Mouse (Mus musculus): ENCODE measurements around the gene Gdf9. TPM values are rescaled to one million over a fixed set of nuclear protein-coding genes. Genes with fewer than 3 reads are reported as not detected.

Gdf9 gene
- polyA plus RNA-seq, 1 experiment from 2014 or later: 1.5 TPM

DNA sequence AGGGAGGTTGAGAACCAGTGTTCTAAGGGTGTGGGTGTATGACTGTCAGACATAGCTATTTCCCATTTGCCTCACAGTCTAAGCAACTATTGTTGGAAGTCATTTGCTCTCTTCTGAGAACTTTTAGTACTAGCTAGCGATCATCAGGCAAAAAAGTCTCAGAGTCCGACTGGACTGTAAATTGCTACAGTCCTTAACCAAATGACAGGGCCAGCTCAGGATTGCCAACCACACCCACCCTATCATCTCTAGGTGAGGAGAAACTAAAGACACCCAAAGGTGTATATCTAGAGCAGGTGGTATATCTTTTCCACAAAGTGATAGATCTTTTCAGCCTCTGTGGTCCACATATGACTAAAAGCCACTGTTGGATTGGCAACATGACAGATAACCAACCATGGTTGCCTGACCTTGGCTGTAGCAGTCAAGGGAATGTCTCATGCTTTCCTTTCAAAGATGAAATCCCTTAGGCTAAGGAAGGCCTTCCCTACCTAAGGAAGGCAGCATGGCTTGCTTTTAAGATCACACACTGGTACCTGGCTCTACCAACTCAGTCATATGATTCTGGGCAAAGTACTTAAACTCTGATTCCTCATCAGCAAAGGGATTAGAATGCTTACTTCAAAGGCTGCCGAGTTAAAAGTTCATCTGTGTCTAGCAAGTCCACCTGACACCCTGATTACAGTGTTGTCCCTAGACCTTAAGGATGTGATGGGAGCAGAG, 2.7 kb upstream of the Gdf9 start:
- H3K27ac ChIP-seq: no peak overlapping the region
- WGBS: 91% methylated on average over 3 of the region's 3 CpGs
- no peaks in the 10 kb centered on the region for H3K27me3 ChIP-seq (ENCODE audit: insufficient read depth, poor library complexity, severe bottlenecking)
- DNase-seq (ENCODE audit: low spot score): no peak
- H3K9me3 ChIP-seq: no peaks in the 10 kb centered on the region
- peaks cover 16% of the 10 kb centered on the region for H3K36me3 ChIP-seq
- H3K4me1 ChIP-seq: peaks cover 32% of the 10 kb centered on the region
- no peak overlapping the region for H3K4me3 ChIP-seq

DNA sequence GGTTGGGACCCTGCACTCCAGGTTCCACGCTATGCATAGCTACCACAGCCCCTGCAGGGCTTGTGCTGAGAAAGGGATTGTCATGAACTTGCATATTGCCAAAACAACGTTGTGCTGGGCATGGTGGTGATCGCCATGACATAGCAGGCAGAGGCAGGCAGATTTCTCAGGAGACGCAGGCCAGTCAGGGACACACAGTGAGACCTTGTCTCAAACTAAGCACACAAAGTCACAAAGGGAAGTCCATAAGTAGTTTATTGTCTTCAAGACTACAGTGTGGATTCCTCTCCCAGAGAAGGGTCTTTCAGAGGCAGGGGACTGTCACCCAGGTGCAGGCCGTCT, 2.1 kb upstream of the Gdf9 start:
- no peak for DNase-seq (ENCODE audit: low spot score)
- 94% methylated on average over 5 of the region's 5 CpGs for WGBS
- no peak overlapping the region for H3K27ac ChIP-seq
- no peak overlapping the region for H3K4me3 ChIP-seq
- H3K36me3 ChIP-seq: peaks cover 16% of the 10 kb centered on the region
- peaks cover 32% of the 10 kb centered on the region for H3K4me1 ChIP-seq
- H3K9me3 ChIP-seq: no peaks in the 10 kb centered on the region
- no peaks in the 10 kb centered on the region for H3K27me3 ChIP-seq (ENCODE audit: insufficient read depth, poor library complexity, severe bottlenecking)

DNA sequence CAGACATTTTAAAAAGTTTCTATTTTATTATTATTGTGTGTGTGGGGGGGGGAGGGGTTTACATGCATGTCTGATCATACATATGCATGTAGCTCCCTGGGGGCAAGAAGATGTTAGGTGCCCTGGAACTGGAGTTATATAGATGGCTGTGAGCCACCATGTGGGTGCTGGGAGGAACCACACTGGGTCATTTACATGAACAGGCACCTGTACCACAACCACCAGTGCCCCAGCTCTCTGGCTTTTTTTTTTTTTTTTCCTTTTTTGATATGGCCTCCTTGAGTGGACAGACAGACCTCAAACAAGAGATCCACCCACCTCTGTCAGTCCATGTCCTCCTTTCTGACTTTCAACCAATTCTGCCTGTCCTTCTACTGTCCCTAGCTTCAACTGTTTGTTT, 1.6 kb upstream of the Gdf9 start:
- no peak for DNase-seq (ENCODE audit: low spot score)
- Histone ChIP-seq H3K27ac (no peak overlapping the region), H3K9me3 (no peaks in the 10 kb centered on the region), H3K4me3 (peak overlapping the region; percentile 88; the same call in 1 of the 2 replicates), H3K36me3 (peaks cover 16% of the 10 kb centered on the region), H3K27me3 (ENCODE audit: insufficient read depth, poor library complexity, severe bottlenecking) (no peaks in the 10 kb centered on the region), H3K4me1 (peaks cover 32% of the 10 kb centered on the region)

DNA sequence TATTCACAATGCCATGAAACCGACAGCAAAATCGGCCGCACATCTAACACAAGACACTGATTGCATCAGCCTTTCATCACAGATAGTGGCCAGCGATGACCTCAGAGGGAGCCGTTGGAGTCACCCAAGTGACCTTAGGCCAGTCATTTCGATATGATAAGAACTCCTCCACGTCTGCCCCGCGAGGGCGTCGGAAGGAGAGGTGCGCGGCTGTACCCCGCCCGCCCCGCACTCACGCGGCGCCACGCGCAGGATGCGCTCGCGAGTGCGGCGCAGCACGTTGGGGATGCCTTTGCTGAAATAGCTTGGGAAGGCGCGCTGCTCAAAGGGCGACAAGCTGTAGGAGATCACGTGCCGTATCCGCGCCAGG, 538 bp upstream of the Gdf9 start:
- H3K27me3 ChIP-seq (ENCODE audit: insufficient read depth, poor library complexity, severe bottlenecking): no peaks in the 10 kb centered on the region
- DNase-seq (ENCODE audit: low spot score): peak; percentile 81
- peaks cover 26% of the 10 kb centered on the region for H3K4me1 ChIP-seq
- peaks cover 16% of the 10 kb centered on the region for H3K36me3 ChIP-seq
- 0% methylated on average over 34 of the region's 34 CpGs for WGBS
- no peaks in the 10 kb centered on the region for H3K9me3 ChIP-seq
- peak overlapping the region; percentile 95 for H3K27ac ChIP-seq
- H3K4me3 ChIP-seq: peak overlapping the region; percentile 88

GRCm38 (mm10) chr11:53431347-53432056, 679 bp downstream of the Gdf9 start:
- peaks cover 14% of the 10 kb centered on the region for H3K4me1 ChIP-seq
- no peaks in the 10 kb centered on the region for H3K9me3 ChIP-seq
- peak overlapping the region; percentile 88 for H3K4me3 ChIP-seq
- WGBS: 17% methylated on average over 9 of the region's 9 CpGs
- H3K27ac ChIP-seq: peak overlapping the region; percentile 95
- H3K27me3 ChIP-seq (ENCODE audit: insufficient read depth, poor library complexity, severe bottlenecking): no peaks in the 10 kb centered on the region
- DNase-seq (ENCODE audit: low spot score): no peak
- peaks cover 16% of the 10 kb centered on the region for H3K36me3 ChIP-seq

DNA sequence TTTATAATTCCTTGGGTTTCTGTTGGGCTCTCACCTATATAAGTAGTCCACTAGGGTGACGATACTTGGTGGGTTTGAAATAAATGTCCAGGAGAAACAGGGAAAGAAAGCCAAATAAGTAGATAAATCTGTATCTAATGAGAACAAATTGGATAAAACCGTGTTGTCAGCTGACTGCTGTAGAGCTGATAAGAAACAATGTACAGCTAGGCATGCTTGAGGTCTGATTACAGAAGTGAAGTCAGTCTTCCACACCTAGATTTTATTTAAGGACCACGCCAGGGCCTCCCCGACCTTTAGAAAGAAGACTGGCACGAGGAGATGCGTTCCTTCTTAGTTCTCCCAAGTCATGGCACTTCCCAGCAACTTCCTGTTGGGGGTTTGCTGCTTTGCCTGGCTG, 2.2 kb downstream of the Gdf9 start:
- Histone ChIP-seq H3K36me3 (peaks cover 11% of the 10 kb centered on the region), H3K4me1 (peaks cover 12% of the 10 kb centered on the region), H3K27me3 (ENCODE audit: insufficient read depth, poor library complexity, severe bottlenecking) (no peaks in the 10 kb centered on the region), H3K4me3 (no peak overlapping the region), H3K9me3 (no peaks in the 10 kb centered on the region), H3K27ac (no peak overlapping the region)
- 44% methylated on average over 6 of the region's 6 CpGs for WGBS
- DNase-seq (ENCODE audit: low spot score): no peak

DNA sequence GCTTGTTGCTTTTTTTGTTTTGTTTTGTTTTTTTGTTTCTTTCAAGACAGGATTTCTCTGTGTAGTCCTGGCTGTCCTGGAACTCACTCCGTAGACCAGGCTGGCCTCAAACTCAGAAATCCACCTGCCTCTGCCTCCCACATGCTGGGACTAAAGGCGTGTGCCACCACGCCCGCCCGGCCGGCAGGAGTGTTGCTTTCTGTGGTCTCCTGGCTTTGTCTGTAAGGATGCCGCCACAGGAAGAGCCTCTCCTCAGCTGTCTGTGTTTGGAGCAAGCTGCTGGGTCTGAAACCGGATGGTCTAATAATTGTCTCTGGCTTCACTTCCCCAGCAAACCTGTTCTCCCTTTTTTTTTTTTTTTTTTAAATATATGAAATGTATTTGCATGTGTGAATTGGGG, 4.7 kb downstream of the Gdf9 start:
- no peak overlapping the region for H3K4me3 ChIP-seq
- no peaks in the 10 kb centered on the region for H3K27me3 ChIP-seq (ENCODE audit: insufficient read depth, poor library complexity, severe bottlenecking)
- H3K36me3 ChIP-seq: no peaks in the 10 kb centered on the region
- no peak for DNase-seq (ENCODE audit: low spot score)
- H3K27ac ChIP-seq: no peak overlapping the region
- no peaks in the 10 kb centered on the region for H3K9me3 ChIP-seq
- WGBS: 77% methylated on average over 8 of the region's 8 CpGs
- peaks cover 7% of the 10 kb centered on the region for H3K4me1 ChIP-seq

DNA sequence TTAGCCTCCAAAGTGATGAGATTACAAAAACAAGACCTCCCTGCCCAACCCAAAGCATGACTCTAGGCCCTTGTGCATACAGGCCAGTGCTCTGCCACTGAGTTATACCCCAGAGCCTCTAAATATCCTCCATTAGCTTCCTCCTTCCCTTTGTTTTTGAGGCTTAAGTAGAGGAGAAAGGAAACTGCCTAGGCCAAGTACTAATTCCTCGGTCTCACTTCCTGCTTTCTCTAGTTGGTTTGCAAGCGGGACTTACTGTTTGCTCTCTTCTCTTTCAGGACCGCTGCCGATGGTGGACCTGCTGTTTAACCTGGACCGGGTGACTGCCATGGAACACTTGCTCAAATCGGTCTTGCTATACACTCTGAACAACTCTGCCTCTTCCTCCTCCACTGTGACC, 5.5 kb downstream of the Gdf9 start:
- H3K27ac ChIP-seq: no peak overlapping the region
- H3K27me3 ChIP-seq (ENCODE audit: insufficient read depth, poor library complexity, severe bottlenecking): no peaks in the 10 kb centered on the region
- H3K36me3 ChIP-seq: no peaks in the 10 kb centered on the region
- DNase-seq (ENCODE audit: low spot score): no peak
- no peak overlapping the region for H3K4me3 ChIP-seq
- H3K4me1 ChIP-seq: peaks cover 6% of the 10 kb centered on the region
- H3K9me3 ChIP-seq: no peaks in the 10 kb centered on the region
- WGBS: 87% methylated on average over 6 of the region's 6 CpGs

DNA sequence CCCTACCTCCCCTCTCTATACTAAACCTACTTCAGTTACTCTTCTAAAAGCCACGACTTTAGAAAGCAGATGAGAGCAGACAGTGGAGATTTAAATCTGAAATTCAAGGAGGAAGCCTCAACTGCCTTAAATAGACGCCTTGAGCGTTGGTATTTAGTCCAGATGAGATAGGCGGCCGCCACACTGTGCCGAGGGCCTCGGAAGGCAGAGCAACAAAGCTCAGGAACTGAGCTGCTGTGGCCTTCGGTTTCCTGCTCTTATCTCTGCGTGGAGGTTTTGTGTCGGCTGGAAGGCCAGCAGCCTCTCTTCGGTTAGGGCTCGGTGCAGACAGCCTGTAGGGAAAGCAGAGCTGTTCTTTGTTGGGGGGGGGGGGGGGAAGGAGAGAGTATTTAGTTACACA, 11.1 kb downstream of the Gdf9 start:
- WGBS: 7% methylated on average over 12 of the region's 12 CpGs
- peak overlapping the region; percentile 84 for H3K27ac ChIP-seq

GRCm38 (mm10) chr11:53443861-53444260, 13.0 kb downstream of the Gdf9 start:
- 47% methylated on average over 6 of the region's 6 CpGs for WGBS

More for the DNA sequence above, 11.1 kb downstream of the Gdf9 start:
- Histone ChIP-seq H3K4me3 (peak overlapping the region; percentile 32; the same call in 1 of the 2 replicates), H3K9me3 (no peaks in the 10 kb centered on the region), H3K27me3 (ENCODE audit: insufficient read depth, poor library complexity, severe bottlenecking) (no peaks in the 10 kb centered on the region), H3K4me1 (peaks cover 18% of the 10 kb centered on the region), H3K36me3 (no peaks in the 10 kb centered on the region)
- DNase-seq (ENCODE audit: low spot score): no peak

DNA sequence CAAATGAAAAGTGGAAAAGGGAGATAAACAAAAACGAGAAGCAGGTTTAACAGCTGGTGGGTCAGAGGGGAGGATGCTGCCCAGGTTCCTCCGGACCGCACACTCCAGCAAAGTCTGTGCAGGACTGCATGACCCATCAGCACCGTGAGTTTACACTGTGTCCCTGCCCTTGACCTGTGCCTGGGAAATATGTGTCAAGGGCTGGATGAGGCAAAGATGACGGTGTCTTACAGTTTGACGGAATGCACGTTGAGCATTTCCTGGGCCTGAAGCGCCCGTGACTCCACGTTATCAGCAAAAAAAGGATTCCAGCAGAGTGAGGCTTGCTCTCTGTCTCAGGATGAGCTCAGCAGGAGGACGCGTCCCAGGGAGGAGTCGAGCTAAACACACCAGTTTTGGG, 14.7 kb downstream of the Gdf9 start:
- Histone ChIP-seq H3K27me3 (ENCODE audit: insufficient read depth, poor library complexity, severe bottlenecking) (no peaks in the 10 kb centered on the region), H3K4me3 (no peak overlapping the region), H3K4me1 (peaks cover 21% of the 10 kb centered on the region), H3K9me3 (no peaks in the 10 kb centered on the region), H3K36me3 (no peaks in the 10 kb centered on the region), H3K27ac (no peak overlapping the region)
- no peak for DNase-seq (ENCODE audit: low spot score)
- 27% methylated on average over 13 of the region's 13 CpGs for WGBS

More at GRCm38 (mm10) chr11:53443861-53444260, 13.0 kb downstream of the Gdf9 start:
- H3K27ac ChIP-seq: no peak overlapping the region
- no peaks in the 10 kb centered on the region for H3K27me3 ChIP-seq (ENCODE audit: insufficient read depth, poor library complexity, severe bottlenecking)
- DNase-seq (ENCODE audit: low spot score): no peak
- H3K4me3 ChIP-seq: no peak overlapping the region
- no peaks in the 10 kb centered on the region for H3K9me3 ChIP-seq
- H3K36me3 ChIP-seq: no peaks in the 10 kb centered on the region
- H3K4me1 ChIP-seq: peaks cover 18% of the 10 kb centered on the region

GRCm38 (mm10) chr11:53446183-53446582, 15.4 kb downstream of the Gdf9 start:
- H3K27ac ChIP-seq: no peak overlapping the region

GRCm38 (mm10) chr11:53447996-53448395, 17.2 kb downstream of the Gdf9 start:
- no peak for DNase-seq (ENCODE audit: low spot score)
- Histone ChIP-seq H3K4me1 (peaks cover 14% of the 10 kb centered on the region), H3K27me3 (ENCODE audit: insufficient read depth, poor library complexity, severe bottlenecking) (no peaks in the 10 kb centered on the region), H3K36me3 (no peaks in the 10 kb centered on the region), H3K27ac (no peak overlapping the region), H3K4me3 (no peak overlapping the region), H3K9me3 (no peaks in the 10 kb centered on the region)
- 83% methylated on average over 8 of the region's 8 CpGs for WGBS

More at GRCm38 (mm10) chr11:53446183-53446582, 15.4 kb downstream of the Gdf9 start:
- Histone ChIP-seq H3K27me3 (ENCODE audit: insufficient read depth, poor library complexity, severe bottlenecking) (no peaks in the 10 kb centered on the region), H3K9me3 (no peaks in the 10 kb centered on the region), H3K4me1 (peaks cover 24% of the 10 kb centered on the region), H3K4me3 (no peak overlapping the region), H3K36me3 (no peaks in the 10 kb centered on the region)
- 87% methylated on average over 13 of the region's 13 CpGs for WGBS
- DNase-seq (ENCODE audit: low spot score): no peak
